Mouse (Mus musculus) myocyte (in vitro differentiated cells): ENCODE results near the gene Plekhb2. TPM values are rescaled to one million over a fixed set of nuclear protein-coding genes. Genes with fewer than 3 reads are reported as not detected.

ENCODE experiments used
- H3K27me3 ChIP-seq: one replicate; pipeline ENCODE4 v1.6.1; 2011; ENCODE audit not compliant: control insufficient read depth, insufficient read depth, insufficient read length
- H3K36me3 ChIP-seq: one replicate; pipeline ENCODE4 v1.6.1; 2011; ENCODE audit not compliant: control insufficient read depth, insufficient read depth
- H3K4me2 ChIP-seq: one replicate; pipeline ENCODE4 v1.6.1; 2011; ENCODE audit warnings: low read depth, control low read depth
- H3K4me3 ChIP-seq: one replicate; pipeline ENCODE4 v1.5.1; 2011; ENCODE audit warnings: mild to moderate bottlenecking, control low read depth, moderate library complexity
- H3K79me2 ChIP-seq: one replicate; pipeline ENCODE4 v1.6.1; 2011; ENCODE audit not compliant: control insufficient read depth, insufficient read depth
- H3ac ChIP-seq: one replicate; pipeline ENCODE4 v1.6.1; 2011; ENCODE audit not compliant: control insufficient read depth, insufficient read length
- CEBPB ChIP-seq: IDR thresholded peaks from 2 replicates; pipeline ENCODE4 v1.6.1; 2011; ENCODE audit warnings: mild to moderate bottlenecking, moderate library complexity; ENCODE audit not compliant: poor library complexity, insufficient read depth, severe bottlenecking
- E2F4 ChIP-seq: IDR thresholded peaks from one replicate; pipeline ENCODE4 v1.6.1; 2011; ENCODE audit warnings: mild to moderate bottlenecking, control low read depth, moderate library complexity; ENCODE audit not compliant: insufficient read depth
- MAX ChIP-seq: IDR thresholded peaks from one replicate; pipeline ENCODE4 v1.6.1; 2011; ENCODE audit warnings: low read depth, mild to moderate bottlenecking, control low read depth
- MYOD1 ChIP-seq, 3 experiments: IDR thresholded peaks; one replicate each; pipeline ENCODE4 v1.6.1; 2011; ENCODE audit warnings: control low read depth in 2 of 3, low read depth in 2 of 3, mild to moderate bottlenecking in 2 of 3, moderate library complexity in 1 of 3; ENCODE audit not compliant: insufficient read length in 2 of 3, control insufficient read depth in 1 of 3
- MYOG ChIP-seq, 3 experiments: IDR thresholded peaks; one replicate each; pipeline ENCODE4 v1.6.1; 2011; ENCODE audit warnings: control low read depth in 2 of 3, low read depth in 2 of 3, mild to moderate bottlenecking in 2 of 3; ENCODE audit not compliant: insufficient read length in 2 of 3, control insufficient read depth in 1 of 3, insufficient read depth in 1 of 3
- POLR2A ChIP-seq: IDR thresholded peaks from one replicate; pipeline ENCODE4 v1.6.1; 2011; ENCODE audit warnings: low read depth, mild to moderate bottlenecking, control low read depth, moderate library complexity; ENCODE audit not compliant: insufficient read length
- POLR2AphosphoS2 ChIP-seq: IDR thresholded peaks from one replicate; pipeline ENCODE4 v1.6.1; 2011; ENCODE audit warnings: low read depth, control low read depth; ENCODE audit not compliant: insufficient read length
- REST ChIP-seq: IDR thresholded peaks from one replicate; pipeline ENCODE4 v1.6.1; 2011; ENCODE audit warnings: mild to moderate bottlenecking, control low read depth, moderate library complexity; ENCODE audit not compliant: insufficient read depth, insufficient read length
- SRF ChIP-seq: IDR thresholded peaks from one replicate; pipeline ENCODE4 v1.6.1; 2011; ENCODE audit warnings: low read depth; ENCODE audit not compliant: control insufficient read depth, insufficient read length
- TCF12 ChIP-seq: IDR thresholded peaks from one replicate; pipeline ENCODE4 v1.6.1; 2011; ENCODE audit warnings: mild to moderate bottlenecking, control low read depth; ENCODE audit not compliant: poor library complexity, insufficient read depth, severe bottlenecking
- TCF3 ChIP-seq: IDR thresholded peaks from one replicate; pipeline ENCODE4 v1.6.1; 2011; ENCODE audit warnings: low read depth, control low read depth; ENCODE audit not compliant: insufficient read length
- USF1 ChIP-seq: IDR thresholded peaks from one replicate; pipeline ENCODE4 v1.6.1; 2011; ENCODE audit warnings: low read depth, mild to moderate bottlenecking, control low read depth, moderate library complexity
- polyA plus RNA-seq: library from polyadenylated mRNA; unstranded; fragments of >200 nt; fragmentation: generic; extraction: Trizol; gene quantifications from one replicate; pipeline ENCODE4 v1.2.1, GENCODE M21; 2012; ENCODE audit warnings: missing spikeins

Plekhb2 gene
- 66.2 TPM for polyA plus RNA-seq

DNA sequence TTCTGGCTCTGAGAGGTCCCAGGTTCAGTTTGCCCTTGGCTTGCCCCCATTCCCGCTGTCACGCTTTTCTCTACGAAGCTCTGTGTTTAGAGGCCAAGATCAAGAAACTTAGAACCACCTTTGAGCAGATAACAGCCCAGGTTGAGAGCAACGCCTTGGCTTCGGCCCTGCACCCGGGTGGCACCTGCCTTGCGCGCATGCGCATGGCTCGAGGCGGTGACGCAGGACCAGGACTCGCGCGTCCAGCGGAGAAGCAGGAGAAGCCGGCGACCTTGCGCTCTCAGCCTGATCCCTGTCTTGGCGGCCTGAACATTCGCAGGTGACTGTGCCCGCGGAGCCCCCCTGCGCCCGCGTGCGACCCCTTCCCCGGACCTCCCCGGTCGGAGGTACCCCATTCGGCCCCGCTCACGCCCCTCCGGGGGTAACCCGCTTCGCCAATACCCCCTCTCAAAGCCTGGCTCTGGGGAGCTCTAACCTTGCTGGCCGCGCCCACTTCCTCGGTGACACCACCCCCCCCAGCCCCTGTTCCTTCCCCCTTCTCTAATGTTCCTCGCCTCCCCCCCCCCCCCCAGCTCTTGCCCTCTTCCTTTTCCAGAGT lies at the start of gene Plekhb2:
Gene Plekhb2, plus strand, starts transcription at position 232 of the 598 bp plus-strand sequence.
- no peaks in the 10 kb centered on the region for H3K27me3 ChIP-seq

DNA sequence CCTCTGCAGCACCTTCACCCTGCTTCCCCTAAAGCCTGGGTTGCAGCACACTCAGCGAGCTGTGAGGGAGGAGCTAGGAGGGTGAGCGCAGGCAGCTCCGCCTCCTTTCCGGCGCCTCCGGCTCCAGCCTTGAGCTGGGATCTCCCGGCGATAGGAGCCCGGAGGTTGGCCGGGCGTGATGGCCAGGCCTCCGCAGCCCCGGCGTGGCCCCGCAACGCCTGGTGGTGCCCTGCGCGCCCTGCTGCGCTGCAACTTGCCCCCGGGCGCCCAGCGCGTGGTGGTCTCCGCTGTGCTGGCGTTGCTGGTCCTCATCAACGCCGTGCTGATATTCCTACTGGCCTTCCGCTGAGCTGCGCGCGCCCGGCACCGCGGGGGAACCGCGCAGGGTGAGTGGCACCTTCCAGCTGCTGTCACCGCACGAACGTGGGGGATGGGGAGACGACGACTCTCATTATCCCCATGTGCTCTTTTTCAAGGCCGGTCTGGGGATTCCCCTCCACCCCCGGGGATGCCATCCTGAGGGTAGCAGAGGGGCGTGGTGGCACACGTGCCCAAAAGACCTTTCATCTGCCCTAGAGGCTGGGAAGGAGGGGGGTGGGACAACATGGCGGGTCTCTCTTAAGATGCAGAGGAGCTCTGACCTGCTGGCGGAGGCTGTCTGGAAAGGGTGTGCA lies 48.0 kb upstream of the Plekhb2 start:
- Histone ChIP-seq H3K4me2 (peak overlapping the region; percentile 80), H3K27me3 (no peaks in the 10 kb centered on the region), H3K79me2 (no peaks in the 10 kb centered on the region), H3ac (peak overlapping the region; percentile 2), H3K36me3 (no peaks in the 10 kb centered on the region), H3K4me3 (peak overlapping the region; percentile 16)
- TF ChIP-seq POLR2A: peak; percentile 67
- TF ChIP-seq POLR2AphosphoS2: no peak
- TF ChIP-seq MYOG (IDR thresholded peaks at IDR 0.05; ENCODE audit: control insufficient read depth in 1 of 3, insufficient read depth in 1 of 3, insufficient read length in 2 of 3, low read depth in 2 of 3): peak in 2 of 3 experiments; percentile 37 to 64
- peak in 2 of 3 experiments; percentile 72 to 84 for TF ChIP-seq MYOD1 (IDR thresholded peaks at IDR 0.05; ENCODE audit: control insufficient read depth in 1 of 3, insufficient read length in 2 of 3, low read depth in 2 of 3)

More for the DNA sequence above, at the start of gene Plekhb2:
- Histone ChIP-seq H3K36me3 (peaks cover 3% of the 10 kb centered on the region), H3K4me2 (peak within 1 kb of the TSS; percentile 93), H3K79me2 (peaks cover 41% of the 10 kb centered on the region), H3ac (peak within 1 kb of the TSS; percentile 3), H3K4me3 (peak within 1 kb of the TSS; percentile 58)
- TF ChIP-seq POLR2A (peak; percentile 92), TCF3 (no peak), E2F4 (no peak), USF1 (no peak), SRF (no peak), TCF12 (no peak), MAX (no peak), POLR2AphosphoS2 (peak; percentile 84), MYOD1 (IDR thresholded peaks at IDR 0.05; ENCODE audit: control insufficient read depth in 1 of 3, insufficient read length in 2 of 3, low read depth in 2 of 3) (peak in 1 of 3 experiments; percentile 56), CEBPB (no peak), REST (no peak), MYOG (IDR thresholded peaks at IDR 0.05; ENCODE audit: control insufficient read depth in 1 of 3, insufficient read depth in 1 of 3, insufficient read length in 2 of 3, low read depth in 2 of 3) (peak in 1 of 3 experiments; percentile 26)

DNA sequence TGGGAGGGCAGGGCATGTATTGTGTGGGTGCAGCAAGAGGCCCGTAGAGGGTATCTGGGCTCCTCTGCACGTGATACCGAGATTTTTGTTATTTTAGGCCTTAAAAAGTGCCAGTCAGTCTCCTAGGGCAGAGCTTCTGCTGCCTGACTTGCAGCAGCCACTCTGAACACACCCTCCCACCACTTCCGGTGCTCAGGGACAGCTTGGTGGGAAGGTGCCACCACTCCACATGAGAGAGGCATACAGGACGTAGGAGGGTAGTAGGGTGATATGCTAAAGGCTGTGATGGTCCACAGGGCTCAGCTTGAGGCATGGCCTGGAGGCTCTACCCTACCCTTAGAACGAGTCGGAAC lies 47.5 kb upstream of the Plekhb2 start:
- H3K4me3 ChIP-seq: peak overlapping the region; percentile 16
- H3K27me3 ChIP-seq: no peaks in the 10 kb centered on the region
- H3K36me3 ChIP-seq: no peaks in the 10 kb centered on the region
- no peaks in the 10 kb centered on the region for H3K79me2 ChIP-seq
- TF ChIP-seq POLR2AphosphoS2 (peak; percentile 24), MYOG (IDR thresholded peaks at IDR 0.05; ENCODE audit: control insufficient read depth in 1 of 3, insufficient read depth in 1 of 3, insufficient read length in 2 of 3, low read depth in 2 of 3) (no peak)
- H3ac ChIP-seq: no peak overlapping the region
- H3K4me2 ChIP-seq: peak overlapping the region; percentile 80

DNA sequence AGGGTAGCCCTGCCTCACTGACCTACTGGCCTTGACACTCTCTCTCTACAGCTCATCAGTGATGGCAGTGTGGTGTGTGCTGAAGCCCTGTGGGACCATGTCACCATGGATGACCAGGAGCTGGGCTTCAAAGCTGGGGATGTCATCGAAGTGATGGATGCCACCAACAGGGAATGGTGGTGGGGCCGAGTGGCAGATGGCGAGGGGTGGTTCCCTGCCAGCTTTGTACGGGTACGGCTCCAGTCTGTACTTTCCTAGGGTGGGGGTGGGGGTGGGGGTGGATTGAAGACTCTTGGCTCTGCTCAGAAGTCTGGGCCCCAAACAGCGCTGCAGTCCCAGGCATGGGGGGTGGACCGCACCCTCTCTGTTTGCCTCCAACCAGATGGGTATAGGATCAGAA lies 44.9 kb upstream of the Plekhb2 start:
- TF ChIP-seq TCF12 (no peak), MYOG (IDR thresholded peaks at IDR 0.05; ENCODE audit: control insufficient read depth in 1 of 3, insufficient read depth in 1 of 3, insufficient read length in 2 of 3, low read depth in 2 of 3) (no peak), POLR2A (no peak), CEBPB (no peak), SRF (no peak), TCF3 (no peak), MAX (no peak)
- Histone ChIP-seq H3K79me2 (no peaks in the 10 kb centered on the region), H3K4me2 (no peak overlapping the region), H3K4me3 (no peak overlapping the region), H3ac (no peak overlapping the region), H3K27me3 (no peaks in the 10 kb centered on the region), H3K36me3 (no peaks in the 10 kb centered on the region)

DNA sequence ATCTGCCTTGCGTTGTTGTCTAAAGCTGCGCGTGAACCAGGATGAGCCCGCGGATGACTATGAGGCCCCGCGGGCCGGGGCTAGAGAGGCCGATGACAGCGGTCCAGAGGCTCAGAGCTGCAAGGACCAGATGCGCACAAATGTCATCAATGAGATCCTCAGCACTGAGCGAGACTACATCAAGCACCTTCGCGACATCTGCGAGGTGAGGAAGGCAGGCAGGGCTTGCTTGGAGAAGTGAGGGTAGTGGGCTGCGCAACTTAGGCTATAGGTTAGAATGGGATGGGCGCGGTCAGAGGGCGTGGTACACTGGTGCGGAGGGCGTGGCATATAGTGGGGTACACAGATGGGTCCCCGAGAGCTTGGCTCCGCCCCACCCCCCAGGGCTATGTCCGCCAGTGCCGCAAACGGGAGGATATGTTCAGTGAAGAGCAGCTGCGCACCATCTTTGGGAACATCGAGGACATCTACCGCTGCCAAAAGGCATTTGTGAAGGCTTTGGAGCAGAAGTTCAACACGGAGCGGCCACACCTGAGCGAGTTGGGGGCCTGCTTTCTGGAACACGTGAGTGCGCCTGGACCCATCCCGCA lies 43.8 kb upstream of the Plekhb2 start:
- Histone ChIP-seq H3ac (no peak overlapping the region), H3K4me3 (no peak overlapping the region), H3K4me2 (no peak overlapping the region), H3K36me3 (no peaks in the 10 kb centered on the region), H3K79me2 (no peaks in the 10 kb centered on the region), H3K27me3 (no peaks in the 10 kb centered on the region)
- TF ChIP-seq MYOG (IDR thresholded peaks at IDR 0.05; ENCODE audit: control insufficient read depth in 1 of 3, insufficient read depth in 1 of 3, insufficient read length in 2 of 3, low read depth in 2 of 3): no peak
- no peak for TF ChIP-seq CEBPB
- TF ChIP-seq TCF12: no peak
- no peak for TF ChIP-seq POLR2A
- TF ChIP-seq MYOD1 (IDR thresholded peaks at IDR 0.05; ENCODE audit: control insufficient read depth in 1 of 3, insufficient read length in 2 of 3, low read depth in 2 of 3): no peak
- TF ChIP-seq REST: no peak
- TF ChIP-seq TCF3: no peak
- TF ChIP-seq POLR2AphosphoS2: no peak
- no peak for TF ChIP-seq SRF
- no peak for TF ChIP-seq E2F4
